Mouse (Mus musculus) olfactory bulb, adult 2 months (tissue): Measurements from ENCODE around the gene Cldn2.

ENCODE experiments used
- CTCF ChIP-seq: fragments of 200-500 bp; IDR thresholded peaks from 2 replicates; pipeline ENCODE4 v1.5.1; 2012; ENCODE audit warnings: low read depth, mild to moderate bottlenecking, low read length, moderate library complexity; ENCODE audit not compliant: insufficient read depth
- POLR2A ChIP-seq: fragments of 200-500 bp; IDR thresholded peaks from 2 replicates; pipeline ENCODE4 v1.6.1; 2012; ENCODE audit warnings: mild to moderate bottlenecking, low read depth, low read length, moderate library complexity; ENCODE audit not compliant: insufficient read depth

DNA sequence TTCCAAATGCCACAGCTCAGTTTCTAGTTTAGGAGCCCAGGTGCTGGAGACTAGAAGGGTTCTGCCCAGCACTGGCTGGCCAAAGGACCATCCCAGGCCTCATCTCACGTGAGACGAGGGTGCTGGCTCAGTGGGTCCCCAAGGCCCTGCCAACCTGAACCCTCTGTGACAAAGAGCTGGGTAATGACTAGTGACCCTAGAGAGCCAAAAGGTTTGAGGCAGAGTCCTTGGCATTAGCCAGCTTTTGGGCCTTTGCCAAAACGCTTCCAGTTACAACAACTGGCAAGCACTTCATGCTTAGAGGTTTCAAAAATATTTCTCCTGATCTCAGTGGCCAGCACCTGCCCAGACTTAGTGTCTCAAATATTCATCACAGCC is 17.6 kb upstream of the Cldn2 start:
- TF ChIP-seq POLR2A = no peak
- TF ChIP-seq CTCF = no peak
